Mouse (Mus musculus) telencephalon, adult 2 months (tissue): Measurements from ENCODE around the gene Rbm17.
"Not testable (repeated sequence)": the region's sequence is repeated elsewhere in the genome, so short reads cannot be mapped to it uniquely, and the experiment has no call there.

Experiments used
- DNase-seq: peaks from one replicate; pipeline ENCODE4 v3.0.0-alpha.2; 2011; ENCODE audit warnings: low read depth, low spot score

Rbm17 gene

GRCm38 (mm10) chr2:11545380-11545779 lies 58.6 kb downstream of the Rbm17 start:
- no peak for DNase-seq

DNA sequence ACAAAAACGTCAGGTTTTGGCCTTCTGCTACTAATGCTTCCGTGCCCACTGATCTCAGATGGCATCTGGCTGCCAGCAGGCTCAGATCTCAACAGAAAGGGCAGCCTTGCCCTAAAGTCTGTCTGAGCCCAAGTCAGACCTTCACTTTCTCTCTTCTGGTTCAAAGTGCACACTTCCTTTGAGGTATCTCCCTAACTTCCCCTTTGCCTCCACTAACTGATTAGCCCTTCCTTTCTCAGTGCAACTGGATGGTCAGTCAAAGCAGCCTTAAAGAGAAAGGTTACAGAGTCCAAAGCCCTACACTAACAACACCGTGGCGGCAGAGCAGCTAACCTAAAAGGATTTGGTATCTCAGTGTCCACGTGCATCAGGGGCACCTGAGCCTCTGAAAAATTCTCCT lies 59.6 kb downstream of the Rbm17 start:
- no peak for DNase-seq

- DNase-seq: no peak
These were observed 60.8 kb downstream of the Rbm17 start for GRCm38 (mm10) chr2:11543158-11543557.

DNA sequence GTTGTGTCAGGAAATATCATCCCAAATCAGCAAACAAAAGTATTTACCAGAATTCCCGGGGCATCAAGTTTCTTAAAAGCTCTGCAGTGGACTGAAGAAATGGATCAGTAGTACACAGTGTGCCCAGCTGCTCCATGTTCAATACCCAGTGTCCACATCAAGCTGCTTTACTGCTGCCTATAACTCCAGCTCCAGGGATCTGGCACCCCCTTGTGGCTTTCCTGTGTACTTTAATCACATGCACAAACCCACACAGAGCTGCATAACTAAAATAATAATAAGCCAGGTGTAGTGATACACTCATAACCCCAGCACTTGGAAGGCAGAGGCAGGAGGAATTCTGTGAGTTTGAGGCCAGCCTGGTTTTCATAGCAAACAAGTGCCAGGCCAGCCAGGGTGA lies 61.3 kb downstream of the Rbm17 start:
- no peak for DNase-seq

DNA sequence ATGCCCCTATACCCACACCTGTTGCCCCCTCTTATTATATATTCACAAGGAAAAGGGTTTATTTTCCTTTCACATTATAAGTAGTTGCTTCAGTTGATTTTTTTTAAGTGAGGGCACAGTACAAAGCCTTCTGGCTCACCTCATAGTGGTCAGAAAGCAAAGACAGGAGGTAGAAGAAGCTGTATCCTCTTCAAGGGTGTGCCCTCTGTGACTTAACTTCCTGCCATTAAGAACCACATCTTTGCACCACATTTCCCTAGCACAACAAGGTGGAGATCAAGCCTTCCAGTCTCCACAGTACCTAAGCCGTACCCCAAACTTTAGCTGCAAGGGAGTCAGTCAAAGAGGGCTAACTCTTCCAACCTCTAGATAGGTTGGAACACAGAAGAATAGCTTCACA lies 61.8 kb downstream of the Rbm17 start:
- DNase-seq: no peak

- DNase-seq: not testable (repeated sequence)
These were observed 62.4 kb downstream of the Rbm17 start for GRCm38 (mm10) chr2:11541528-11541927.

GRCm38 (mm10) chr2:11535966-11536365 lies 68.0 kb downstream of the Rbm17 start:
- no peak for DNase-seq
